Mouse (Mus musculus) activated CD4-positive, CD25-positive, alpha-beta regulatory T cell, adult 4 months (primary cell): ENCODE measurements around the gene Mxd1. TPM values are rescaled to one million over a fixed set of nuclear protein-coding genes. Genes with fewer than 3 reads are reported as not detected.

Experiments
- ATAC-seq: one replicate; pipeline ENCODE4 v1.8.0; 2017
- polyA plus RNA-seq, 2 experiments: library from polyadenylated mRNA; unstranded; fragments of 100-300 nt; shearing (Covaris generic); gene quantifications; one replicate each; pipeline ENCODE4 v1.2.1; 2017

The Mxd1 gene
- polyA plus RNA-seq = 10 to 100 TPM; 18.6 to 18.7 TPM

GRCm38 (mm10) chr6:86668580-86669239 is at the start of gene Mxd1:
Mxd1 (minus strand) TSS chr6:86669161.
- ATAC-seq = no peak

DNA sequence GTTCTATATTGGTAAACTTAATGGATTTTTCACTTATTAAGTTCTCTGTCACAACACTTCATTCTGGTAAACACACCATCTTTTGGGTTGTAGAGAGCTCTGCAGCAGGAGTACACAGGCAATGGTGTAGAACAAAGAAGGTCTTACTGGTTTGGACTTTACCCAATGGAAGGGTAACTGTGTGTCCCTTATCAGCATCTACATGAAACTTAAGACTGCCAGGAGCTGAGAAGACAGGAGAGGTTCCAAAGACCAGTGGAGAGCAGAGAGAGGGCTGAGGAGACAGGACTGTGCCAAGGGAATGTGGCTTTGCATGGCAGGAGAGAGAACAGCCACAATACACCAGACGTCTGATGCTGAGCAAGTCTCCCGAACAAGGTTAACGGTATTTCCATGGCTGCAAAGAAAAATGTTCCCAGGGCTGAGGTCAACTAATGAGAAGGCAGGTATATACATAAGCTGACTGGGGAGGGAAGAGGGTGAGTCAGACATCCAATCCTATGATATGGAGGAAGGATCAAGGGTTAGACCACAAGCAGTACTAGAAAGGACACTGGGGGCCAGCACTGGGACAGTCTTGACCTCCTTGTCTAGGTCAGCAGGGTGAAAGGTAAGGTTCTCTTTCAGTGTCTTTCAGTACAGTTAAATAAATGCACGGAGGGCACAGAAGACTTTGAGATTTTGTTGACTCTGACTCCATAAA is 39.3 kb upstream of the Mxd1 start:
- no peak for ATAC-seq

DNA sequence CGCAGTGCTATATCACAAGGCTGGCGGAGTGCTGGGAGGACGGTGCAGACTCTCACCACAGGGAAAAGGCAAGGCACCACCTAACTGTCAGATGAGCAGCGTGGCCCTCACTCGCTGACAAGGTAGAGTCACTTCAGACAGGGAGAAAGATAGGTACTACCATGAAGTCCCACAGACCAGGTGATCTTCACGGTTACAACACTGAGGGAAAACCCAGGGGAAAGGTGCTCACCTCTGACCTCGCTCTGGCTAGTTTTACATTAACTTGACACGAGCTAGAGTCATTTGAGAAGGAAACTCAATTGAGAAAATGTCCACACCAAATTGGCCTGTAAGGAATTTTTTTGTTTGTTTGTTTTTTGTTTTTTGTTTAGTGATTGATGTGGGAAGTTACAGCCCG is 33.6 kb upstream of the Mxd1 start:
- ATAC-seq = no peak

DNA sequence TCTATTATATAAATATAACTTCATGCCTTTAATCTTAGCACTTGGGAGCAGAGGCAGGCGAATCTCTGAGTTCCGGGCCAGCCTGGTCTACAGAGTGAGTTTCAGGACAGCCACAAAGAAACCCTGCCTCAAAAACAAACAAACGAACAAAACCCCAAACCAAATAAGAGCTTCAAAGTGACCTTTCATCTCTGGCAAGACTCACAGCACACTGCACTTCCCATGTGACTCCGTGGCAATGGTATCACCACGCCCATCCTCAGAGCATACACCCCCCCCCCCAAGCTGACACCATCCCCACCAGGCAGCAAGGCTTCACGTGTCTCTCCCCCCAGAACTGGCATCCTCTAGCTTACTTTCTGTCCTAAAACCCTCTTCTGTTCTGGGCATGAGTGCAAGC is 28.9 kb upstream of the Mxd1 start:
- ATAC-seq = no peak

DNA sequence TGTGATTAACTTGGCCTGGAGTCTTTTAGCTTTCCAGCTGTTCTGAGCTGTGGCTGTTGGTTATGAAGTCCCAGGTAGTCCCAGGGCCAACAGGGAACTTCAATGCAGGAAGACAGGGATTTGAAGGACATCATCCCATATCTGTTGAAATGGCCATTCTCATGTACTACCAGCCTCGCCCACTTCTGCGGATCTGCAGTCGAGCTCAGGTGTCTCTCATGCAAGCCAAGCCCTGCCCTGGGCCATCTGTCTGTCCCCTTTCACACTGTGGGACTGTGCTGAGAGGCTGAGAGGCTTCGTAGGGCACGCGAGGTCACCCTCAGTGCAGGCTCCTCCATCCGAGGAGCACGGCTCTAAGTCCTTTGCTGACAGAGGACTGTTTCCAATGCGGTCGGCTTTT is 27.3 kb upstream of the Mxd1 start:
- ATAC-seq = no peak

GRCm38 (mm10) chr6:86694465-86694864 is 25.5 kb upstream of the Mxd1 start:
- peak; percentile 78 for ATAC-seq

DNA sequence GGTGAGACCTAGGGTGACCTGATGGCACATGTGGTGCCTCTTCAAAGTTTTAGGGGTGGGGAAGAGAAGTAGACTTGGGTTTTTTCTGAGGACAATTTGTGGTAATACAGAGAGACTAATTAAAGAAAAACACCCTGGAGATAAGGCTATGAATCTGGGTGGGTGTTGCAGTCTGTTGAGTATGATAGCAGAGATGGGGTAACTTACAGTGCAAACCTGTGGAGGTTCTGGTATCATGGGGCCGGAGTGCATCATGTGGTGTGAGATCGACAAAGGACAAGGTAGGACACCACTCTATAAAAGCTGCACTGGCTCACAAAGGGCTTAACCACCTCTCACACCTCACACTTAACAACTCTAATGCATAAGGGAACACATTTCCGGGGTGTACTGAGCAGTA is 20.7 kb upstream of the Mxd1 start:
- ATAC-seq = no peak

GRCm38 (mm10) chr6:86686971-86687370 is 18.0 kb upstream of the Mxd1 start:
- no peak for ATAC-seq

DNA sequence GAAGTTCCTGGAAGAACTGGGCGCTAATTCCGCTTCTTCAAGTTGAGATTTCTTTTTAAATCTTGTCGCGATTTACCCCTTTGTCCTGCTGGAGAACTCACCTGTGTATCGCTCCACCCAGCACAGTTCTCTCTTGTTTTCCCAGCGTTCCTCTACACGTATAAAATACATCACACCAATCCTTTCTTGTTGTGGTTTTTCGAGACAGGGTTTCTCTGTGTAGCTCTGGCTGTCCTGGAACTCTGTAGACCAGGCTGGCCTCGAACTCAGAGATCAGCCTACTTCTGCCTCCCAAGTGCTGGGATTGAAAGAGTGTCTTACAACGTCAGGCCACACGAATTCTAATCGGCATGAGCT is 15.7 kb upstream of the Mxd1 start:
- no peak for ATAC-seq

DNA sequence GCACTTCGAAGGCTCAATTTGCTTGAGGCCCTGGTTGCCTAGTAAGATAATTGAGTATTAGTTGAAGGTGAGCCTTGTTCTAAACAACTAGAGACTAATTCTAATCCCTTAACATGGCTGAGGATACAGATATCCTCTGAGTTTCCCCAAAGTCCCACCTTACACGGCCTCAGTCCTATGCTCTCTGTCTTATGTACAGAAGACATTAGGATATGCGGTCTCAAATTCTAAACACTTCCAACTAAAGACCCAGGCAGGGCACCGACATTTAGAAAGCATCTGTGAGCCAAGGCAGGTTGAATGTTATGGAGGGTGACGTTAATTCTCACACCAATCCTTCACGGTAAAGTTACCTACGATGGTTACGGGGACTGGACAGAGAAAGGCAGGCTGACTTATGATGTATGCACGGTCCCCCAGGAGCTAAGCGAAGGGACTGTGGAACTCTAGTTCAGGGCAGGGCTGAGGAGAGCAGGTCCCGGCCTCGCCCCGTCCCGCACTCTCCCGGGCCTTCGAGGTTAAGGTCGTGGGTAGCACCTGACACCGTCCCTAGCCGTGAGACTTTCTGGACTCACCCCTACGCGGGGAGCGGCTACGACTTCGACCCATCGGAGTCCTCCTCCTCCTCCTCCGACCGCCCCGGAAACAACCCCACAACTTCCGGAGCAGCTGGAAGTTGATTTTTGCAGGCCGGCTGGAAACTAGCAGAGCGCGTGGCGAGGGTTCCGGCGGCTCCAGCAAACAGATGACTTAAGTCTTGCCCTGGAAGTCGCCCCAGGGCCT is 15.1 kb upstream of the Mxd1 start, which contains the start of gene Snrnp27:
Snrnp27 (minus strand) TSS at position 651 of the 783 bp plus-strand sequence.
- ATAC-seq = peak; percentile 94

GRCm38 (mm10) chr6:86681289-86681688 is 12.3 kb upstream of the Mxd1 start:
- no peak for ATAC-seq

DNA sequence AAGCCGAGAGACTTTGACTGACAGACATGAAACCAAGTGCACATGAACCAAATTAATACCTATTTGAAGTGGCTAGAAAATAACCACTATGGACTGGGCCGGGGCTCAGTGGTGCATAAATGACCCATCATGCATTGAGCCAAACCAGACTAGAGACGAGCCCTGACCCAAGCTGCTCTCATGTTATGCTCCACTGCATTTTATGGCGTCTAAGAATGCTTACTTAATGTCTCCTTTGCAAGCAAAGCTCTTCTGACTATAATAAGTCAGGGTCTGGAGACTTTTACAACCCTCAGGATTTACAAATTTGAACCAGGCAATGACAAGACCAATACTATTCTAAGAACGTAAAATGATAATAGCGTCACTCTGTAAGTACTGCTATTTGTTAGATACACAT is 9.4 kb upstream of the Mxd1 start:
- no peak for ATAC-seq

DNA sequence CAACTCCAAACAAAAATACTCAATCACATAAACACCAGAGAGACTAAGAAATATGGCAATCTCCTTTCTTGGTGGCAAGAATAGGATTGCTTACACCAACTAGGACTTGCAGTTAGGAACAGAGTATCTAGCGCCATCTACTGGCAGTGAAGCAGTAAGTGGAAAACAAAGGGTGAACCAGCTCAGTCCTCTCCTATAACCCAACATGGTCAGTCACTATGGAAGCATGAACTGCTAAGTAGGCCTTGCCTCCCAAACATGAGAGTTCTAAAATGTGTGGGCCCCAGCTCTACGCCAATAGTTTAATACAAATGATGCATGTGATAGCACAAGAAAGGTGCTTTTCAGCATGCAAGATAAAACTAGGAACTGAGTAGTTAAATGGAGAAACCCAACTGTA is 1.9 kb upstream of the Mxd1 start:
- no peak for ATAC-seq

- ATAC-seq = peak; percentile 93
Observed at GRCm38 (mm10) chr6:86669240-86669727, 323 bp upstream of the Mxd1 start.

DNA sequence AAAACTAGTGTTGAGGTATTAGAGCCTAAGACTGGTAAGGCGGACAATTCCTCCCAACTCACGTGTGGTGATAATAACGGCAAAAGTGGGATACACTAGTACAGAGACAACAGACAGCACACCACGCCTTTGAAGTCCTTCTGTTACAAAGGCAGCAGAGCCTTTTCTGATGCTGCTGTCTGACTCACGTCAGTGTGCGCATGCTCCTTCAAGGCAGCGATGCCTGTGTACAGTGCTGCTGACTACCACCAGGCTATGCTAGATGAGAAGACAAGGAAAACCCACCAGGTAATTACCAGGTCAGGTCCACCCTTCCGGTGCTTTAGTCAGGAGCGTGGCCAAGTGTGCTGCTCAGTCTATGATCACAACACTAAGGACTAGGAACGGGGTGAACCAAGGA is 1.9 kb downstream of the Mxd1 start:
- no peak for ATAC-seq

- no peak for ATAC-seq
Observed at GRCm38 (mm10) chr6:86665560-86666307, 3.2 kb downstream of the Mxd1 start.

DNA sequence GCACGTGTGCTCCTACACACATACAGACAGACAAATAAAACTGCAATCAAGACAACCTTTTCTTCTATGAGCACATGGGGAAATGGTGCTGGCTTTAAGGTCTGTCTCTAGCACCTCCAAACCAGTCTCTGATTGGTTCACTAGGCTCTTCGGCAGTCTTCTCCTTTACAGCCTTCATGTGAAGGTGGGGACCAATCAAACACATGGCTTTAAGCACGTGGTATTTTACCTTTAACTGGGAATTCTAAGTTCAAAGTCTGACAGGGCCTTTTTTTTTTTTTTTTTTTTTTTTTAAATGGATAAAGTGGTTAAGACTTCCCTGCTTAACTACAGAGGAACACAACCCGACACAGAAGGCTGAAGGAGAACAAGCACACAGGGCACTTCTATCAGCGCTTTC is 3.9 kb downstream of the Mxd1 start:
- ATAC-seq = no peak

GRCm38 (mm10) chr6:86660161-86660877 is 8.6 kb downstream of the Mxd1 start:
- no peak for ATAC-seq

- no peak for ATAC-seq
Observed at GRCm38 (mm10) chr6:86658501-86658900, 10.5 kb downstream of the Mxd1 start.

- ATAC-seq = no peak
Observed at GRCm38 (mm10) chr6:86654270-86654916, 14.6 kb downstream of the Mxd1 start.

DNA sequence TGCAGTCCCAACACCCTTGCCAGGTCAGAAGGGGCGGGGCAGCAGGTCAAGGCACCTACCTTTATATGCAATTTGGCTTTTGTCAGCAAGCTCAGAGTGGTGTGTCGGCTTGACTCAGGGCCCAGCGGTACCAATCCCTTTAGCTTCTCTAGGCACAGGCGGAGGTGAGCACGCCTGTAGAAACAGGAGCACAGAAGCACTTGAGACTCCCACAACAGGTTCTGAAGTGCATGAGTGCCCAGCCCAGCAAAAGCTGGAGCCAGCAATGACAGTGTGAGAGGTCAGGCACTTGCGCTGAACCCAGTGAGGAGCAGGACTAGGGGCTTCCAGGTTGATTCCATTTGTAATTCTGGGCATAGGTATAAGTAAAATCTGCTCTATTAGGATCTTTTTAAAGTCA is 15.9 kb downstream of the Mxd1 start:
- no peak for ATAC-seq

GRCm38 (mm10) chr6:86646143-86646542 is 22.8 kb downstream of the Mxd1 start:
- no peak for ATAC-seq
